Mouse (Mus musculus): ENCODE measurements at regions not wholly inside any gene's neighbourhood (a gene's known extent, or its start where the extent isn't known, plus 50 kb on each side); places are given as distances from the start of the nearest gene placed in this dataset.

- no peak overlapping the region for H3K27ac ChIP-seq (ENCODE audit: low read depth)
- DNase-seq: no peak
- H3K9me3 ChIP-seq (ENCODE audit: low read length): no peaks in the 10 kb centered on the region
- no peaks in the 10 kb centered on the region for H3K27me3 ChIP-seq (ENCODE audit: insufficient read depth, low read length)
- no peaks in the 10 kb centered on the region for H3K4me1 ChIP-seq (ENCODE audit: insufficient read depth)
- H3K4me3 ChIP-seq (ENCODE audit: low read depth, low read length): no peak overlapping the region
- no peak overlapping the region for H3K4me2 ChIP-seq (ENCODE audit: low read depth, low read length)
- no peak for ATAC-seq
- TF ChIP-seq CTCF (IDR thresholded peaks at IDR 0.05; ENCODE audit: low read depth) (peak; percentile 67), EP300 (IDR thresholded peaks at IDR 0.05; ENCODE audit: low read depth) (no peak)
- WGBS (ENCODE audit: insufficient replicate concordance): 65% methylated on average over 9 of the region's 9 CpGs
- no peaks in the 10 kb centered on the region for H3K36me3 ChIP-seq (replicated peaks; ENCODE audit: insufficient read depth, low read length)
- H3K9ac ChIP-seq (replicated peaks): no peak overlapping the region
Observed at GRCm38 (mm10) chr15:59905832-59906797, 110.3 kb downstream of the 4933412E24Rik start.

- ATAC-seq (no peak), DNase-seq (no peak)
- Histone ChIP-seq H3K9me3 (ENCODE audit: low read length) (no peaks in the 10 kb centered on the region), H3K4me1 (ENCODE audit: insufficient read depth) (no peaks in the 10 kb centered on the region), H3K4me2 (ENCODE audit: low read depth, low read length) (no peak overlapping the region), H3K9ac (replicated peaks) (no peak overlapping the region), H3K27me3 (ENCODE audit: insufficient read depth, low read length) (no peaks in the 10 kb centered on the region), H3K27ac (ENCODE audit: low read depth) (no peak overlapping the region), H3K4me3 (ENCODE audit: low read depth, low read length) (no peak overlapping the region), H3K36me3 (replicated peaks; ENCODE audit: insufficient read depth, low read length) (no peaks in the 10 kb centered on the region)
- TF ChIP-seq EP300 (IDR thresholded peaks at IDR 0.05; ENCODE audit: low read depth) (no peak), CTCF (IDR thresholded peaks at IDR 0.05; ENCODE audit: low read depth) (no peak)
- WGBS (ENCODE audit: insufficient replicate concordance): 58% methylated on average over 5 of the region's 5 CpGs
Observed at GRCm38 (mm10) chr15:59904741-59905140, 111.7 kb downstream of the 4933412E24Rik start.

GRCm38 (mm10) chr15:59888996-59889395 is 127.4 kb downstream of the 4933412E24Rik start:
- Histone ChIP-seq H3K27ac (ENCODE audit: low read depth) (no peak overlapping the region), H3K27me3 (ENCODE audit: insufficient read depth, low read length) (no peaks in the 10 kb centered on the region), H3K4me3 (ENCODE audit: low read depth, low read length) (no peak overlapping the region), H3K9me3 (ENCODE audit: low read length) (no peaks in the 10 kb centered on the region), H3K9ac (replicated peaks) (no peak overlapping the region), H3K4me1 (ENCODE audit: insufficient read depth) (no peaks in the 10 kb centered on the region), H3K36me3 (replicated peaks; ENCODE audit: insufficient read depth, low read length) (no peaks in the 10 kb centered on the region), H3K4me2 (ENCODE audit: low read depth, low read length) (no peak overlapping the region)
- no peak for DNase-seq
- no peak for TF ChIP-seq CTCF (IDR thresholded peaks at IDR 0.05; ENCODE audit: low read depth)
- TF ChIP-seq EP300 (IDR thresholded peaks at IDR 0.05; ENCODE audit: low read depth): no peak
- ATAC-seq: no peak
- 78% methylated on average over 2 of the region's 2 CpGs for WGBS (ENCODE audit: insufficient replicate concordance)

GRCm38 (mm10) chr15:59888131-59888459 is 128.3 kb downstream of the 4933412E24Rik start:
- ATAC-seq (no peak), DNase-seq (no peak)
- TF ChIP-seq EP300 (IDR thresholded peaks at IDR 0.05; ENCODE audit: low read depth) (no peak), CTCF (IDR thresholded peaks at IDR 0.05; ENCODE audit: low read depth) (no peak)
- no peaks in the 10 kb centered on the region for H3K4me1 ChIP-seq (ENCODE audit: insufficient read depth)
- no peak overlapping the region for H3K9ac ChIP-seq (replicated peaks)
- 28% methylated on average over 2 of the region's 2 CpGs for WGBS (ENCODE audit: insufficient replicate concordance)
- no peaks in the 10 kb centered on the region for H3K9me3 ChIP-seq (ENCODE audit: low read length)
- no peaks in the 10 kb centered on the region for H3K36me3 ChIP-seq (replicated peaks; ENCODE audit: insufficient read depth, low read length)
- H3K4me3 ChIP-seq (ENCODE audit: low read depth, low read length): no peak overlapping the region
- peak overlapping the region; percentile 6; the same call in 1 of the 2 replicates for H3K4me2 ChIP-seq (ENCODE audit: low read depth, low read length)
- no peak overlapping the region for H3K27ac ChIP-seq (ENCODE audit: low read depth)
- H3K27me3 ChIP-seq (ENCODE audit: insufficient read depth, low read length): no peaks in the 10 kb centered on the region

- H3K4me1 ChIP-seq (ENCODE audit: insufficient read depth): no peaks in the 10 kb centered on the region
- no peak overlapping the region for H3K27ac ChIP-seq (ENCODE audit: low read depth)
- 36% methylated on average over 5 of the region's 5 CpGs for WGBS (ENCODE audit: insufficient replicate concordance)
- H3K4me3 ChIP-seq (ENCODE audit: low read depth, low read length): no peak overlapping the region
- DNase-seq (no peak), ATAC-seq (no peak)
- no peak overlapping the region for H3K9ac ChIP-seq (replicated peaks)
- H3K36me3 ChIP-seq (replicated peaks; ENCODE audit: insufficient read depth, low read length): no peaks in the 10 kb centered on the region
- TF ChIP-seq EP300 (IDR thresholded peaks at IDR 0.05; ENCODE audit: low read depth) (no peak), CTCF (IDR thresholded peaks at IDR 0.05; ENCODE audit: low read depth) (no peak)
- no peaks in the 10 kb centered on the region for H3K9me3 ChIP-seq (ENCODE audit: low read length)
- peak overlapping the region; percentile 6; the same call in 1 of the 2 replicates for H3K4me2 ChIP-seq (ENCODE audit: low read depth, low read length)
- no peaks in the 10 kb centered on the region for H3K27me3 ChIP-seq (ENCODE audit: insufficient read depth, low read length)
Observed at GRCm38 (mm10) chr15:59887381-59888130, 128.9 kb downstream of the 4933412E24Rik start.

GRCm38 (mm10) chr15:59886036-59886435 is 130.4 kb downstream of the 4933412E24Rik start:
- Histone ChIP-seq H3K4me2 (ENCODE audit: low read depth, low read length) (no peak overlapping the region), H3K9me3 (ENCODE audit: low read length) (no peaks in the 10 kb centered on the region), H3K4me1 (ENCODE audit: insufficient read depth) (no peaks in the 10 kb centered on the region), H3K9ac (replicated peaks) (no peak overlapping the region), H3K36me3 (replicated peaks; ENCODE audit: insufficient read depth, low read length) (no peaks in the 10 kb centered on the region), H3K4me3 (ENCODE audit: low read depth, low read length) (no peak overlapping the region), H3K27me3 (ENCODE audit: insufficient read depth, low read length) (no peaks in the 10 kb centered on the region), H3K27ac (ENCODE audit: low read depth) (no peak overlapping the region)
- DNase-seq (no peak), ATAC-seq (no peak)
- TF ChIP-seq EP300 (IDR thresholded peaks at IDR 0.05; ENCODE audit: low read depth) (no peak), CTCF (IDR thresholded peaks at IDR 0.05; ENCODE audit: low read depth) (no peak)
- WGBS (ENCODE audit: insufficient replicate concordance): 58% methylated on average over 2 of the region's 2 CpGs

Data from liver, postnatal 0 days (tissue).